Mouse (Mus musculus) CH12.LX (cell line): ENCODE data around the gene Nme3. TPM values are rescaled to one million over a fixed set of nuclear protein-coding genes. Genes with fewer than 3 reads are reported as not detected.

ENCODE experiments used
- DNase-seq: peaks from one replicate; pipeline ENCODE4 v3.0.0-alpha.2; 2013; ENCODE audit errors: extremely low read depth
- H3K27ac ChIP-seq: 2 replicates; pipeline ENCODE4 v1.5.1; 2012; ENCODE audit warnings: low read depth, mild to moderate bottlenecking, control low read depth, moderate library complexity; ENCODE audit not compliant: insufficient read depth
- H3K27me3 ChIP-seq: replicated peaks from 2 replicates; pipeline ENCODE3; 2012; ENCODE audit warnings: inconsistent platforms
- H3K36me3 ChIP-seq, 2 experiments: replicated peaks in 1 of 2; 2 replicates each; pipeline versions ENCODE3 to v1.6.1; 2012; ENCODE audit warnings: inconsistent platforms in 1 of 2, low read length in 1 of 2, mild to moderate bottlenecking in 1 of 2, mixed read lengths in 1 of 2, moderate library complexity in 1 of 2; ENCODE audit not compliant: control insufficient read depth in 1 of 2, insufficient read depth in 1 of 2
- H3K4me1 ChIP-seq, 2 experiments: 2 replicates each; pipeline ENCODE4 v1.6.1; 2012; ENCODE audit warnings: inconsistent platforms in 1 of 2, moderate library complexity in 1 of 2; ENCODE audit not compliant: insufficient read depth in 2 of 2, control insufficient read depth in 1 of 2
- H3K4me2 ChIP-seq: 2 replicates; pipeline ENCODE4 v1.6.1; 2012; ENCODE audit warnings: low read depth, mild to moderate bottlenecking, control low read depth; ENCODE audit not compliant: poor library complexity, insufficient read depth, severe bottlenecking
- H3K4me3 ChIP-seq, 3 experiments: fragments of 150-350 bp in 1 of 3; sonication (generic) in 1 of 3; replicated peaks in 1 of 3; 2 replicates each; pipeline versions ENCODE3 to v1.5.1; 2011 to 2012; ENCODE audit warnings: low read depth in 2 of 3, low read length in 2 of 3, mild to moderate bottlenecking in 2 of 3, moderate library complexity in 2 of 3, control low read depth in 1 of 3, improper control_type of control experiment in 1 of 3, inconsistent platforms in 1 of 3, mixed read lengths in 1 of 3; ENCODE audit not compliant: poor library complexity in 1 of 3
- H3K79me2 ChIP-seq: replicated peaks from 2 replicates; pipeline ENCODE4 v1.6.1; 2012; ENCODE audit warnings: mild to moderate bottlenecking, moderate library complexity; ENCODE audit not compliant: control insufficient read depth, poor library complexity, insufficient read depth, severe bottlenecking; ENCODE audit errors: extremely low read depth
- H3K9ac ChIP-seq: 2 replicates; pipeline ENCODE4 v1.6.1; 2012; ENCODE audit warnings: low read depth, mild to moderate bottlenecking, control low read depth, moderate library complexity; ENCODE audit not compliant: insufficient read depth
- H3K9me3 ChIP-seq: replicated peaks from 2 replicates; pipeline ENCODE3; 2012; ENCODE audit warnings: low read length, inconsistent platforms, mixed read lengths
- BHLHE40 ChIP-seq: IDR thresholded peaks from 2 replicates; pipeline ENCODE4 v1.6.1; 2011; ENCODE audit warnings: mild to moderate bottlenecking, low read depth, low read length, improper control_type of control experiment
- CHD1 ChIP-seq: IDR thresholded peaks from 2 replicates; pipeline ENCODE4 v1.6.1; 2012; ENCODE audit warnings: low read depth, low read length, improper control_type of control experiment, inconsistent platforms
- E2F4 ChIP-seq: IDR thresholded peaks from 2 replicates; pipeline ENCODE4 v1.6.1; 2011; ENCODE audit warnings: low read depth, low read length, improper control_type of control experiment; ENCODE audit not compliant: insufficient replicate concordance
- ELF1 ChIP-seq: IDR thresholded peaks from 2 replicates; pipeline ENCODE4 v1.6.1; 2014; ENCODE audit warnings: low read depth, mild to moderate bottlenecking, inconsistent platforms, low read length, improper control_type of control experiment
- EP300 ChIP-seq: IDR thresholded peaks from 2 replicates; pipeline ENCODE4 v1.6.1; 2011; ENCODE audit warnings: low read length, improper control_type of control experiment
- ETS1 ChIP-seq: conservative IDR thresholded peaks from 2 replicates; pipeline ENCODE4 v1.6.1; 2012; ENCODE audit warnings: low read depth, mild to moderate bottlenecking, inconsistent platforms, low read length, improper control_type of control experiment, moderate library complexity
- GABPA ChIP-seq: IDR thresholded peaks from 2 replicates; pipeline ENCODE4 v1.6.1; 2012; ENCODE audit warnings: low read depth, low read length, improper control_type of control experiment, inconsistent platforms; ENCODE audit not compliant: insufficient replicate concordance
- HCFC1 ChIP-seq: IDR thresholded peaks from 2 replicates; pipeline ENCODE4 v1.6.1; 2012; ENCODE audit warnings: low read depth, mild to moderate bottlenecking, inconsistent platforms, low read length, improper control_type of control experiment
- IRF4 ChIP-seq: IDR thresholded peaks from 2 replicates; pipeline ENCODE4 v1.6.1; 2014; ENCODE audit warnings: low read depth, mild to moderate bottlenecking, inconsistent platforms, low read length, improper control_type of control experiment
- JUN ChIP-seq: IDR thresholded peaks from 2 replicates; pipeline ENCODE4 v1.6.1; 2011; ENCODE audit warnings: low read depth, mild to moderate bottlenecking, low read length, improper control_type of control experiment, moderate library complexity; ENCODE audit not compliant: insufficient read depth
- KAT2A ChIP-seq: IDR thresholded peaks from 2 replicates; pipeline ENCODE4 v1.6.1; 2012; ENCODE audit warnings: low read length, improper control_type of control experiment, inconsistent platforms; ENCODE audit not compliant: insufficient replicate concordance
- MAFK ChIP-seq: IDR thresholded peaks from 2 replicates; pipeline ENCODE4 v1.6.1; 2011; ENCODE audit warnings: low read length, improper control_type of control experiment; ENCODE audit not compliant: insufficient replicate concordance
- MAX ChIP-seq: IDR thresholded peaks from 2 replicates; pipeline ENCODE4 v1.6.1; 2011; ENCODE audit warnings: low read length, improper control_type of control experiment
- MAZ ChIP-seq: IDR thresholded peaks from 2 replicates; pipeline ENCODE4 v1.6.1; 2012; ENCODE audit warnings: low read depth, mild to moderate bottlenecking, inconsistent platforms, low read length, improper control_type of control experiment, moderate library complexity
- MEF2A ChIP-seq: IDR thresholded peaks from 2 replicates; pipeline ENCODE4 v1.6.1; 2014; ENCODE audit warnings: low read depth, mild to moderate bottlenecking, inconsistent platforms, low read length, improper control_type of control experiment, borderline replicate concordance
- MXI1 ChIP-seq: IDR thresholded peaks from 2 replicates; pipeline ENCODE4 v1.6.1; 2011; ENCODE audit warnings: mild to moderate bottlenecking, low read depth, low read length, improper control_type of control experiment
- MYC ChIP-seq: IDR thresholded peaks from 2 replicates; pipeline ENCODE4 v1.6.1; 2011; ENCODE audit warnings: low read depth, mild to moderate bottlenecking, improper control_type of control experiment, low read length
- NRF1 ChIP-seq: IDR thresholded peaks from 2 replicates; pipeline ENCODE4 v1.6.1; 2014; ENCODE audit warnings: low read depth, mild to moderate bottlenecking, inconsistent platforms, low read length, improper control_type of control experiment, moderate library complexity
- PAX5 ChIP-seq: IDR thresholded peaks from 2 replicates; pipeline ENCODE4 v1.6.1; 2012; ENCODE audit warnings: low read length, inconsistent platforms, mixed read lengths
- POLR2AphosphoS2 ChIP-seq: IDR thresholded peaks from 2 replicates; pipeline ENCODE4 v1.6.1; 2011; ENCODE audit warnings: low read depth, low read length, improper control_type of control experiment
- RAD21 ChIP-seq: IDR thresholded peaks from 2 replicates; pipeline ENCODE4 v1.6.1; 2011; ENCODE audit warnings: low read depth, mild to moderate bottlenecking, low read length, improper control_type of control experiment, moderate library complexity
- RCOR1 ChIP-seq: conservative IDR thresholded peaks from 2 replicates; pipeline ENCODE4 v1.6.1; 2012; ENCODE audit warnings: low read depth, mild to moderate bottlenecking, inconsistent platforms, low read length, improper control_type of control experiment
- SMC3 ChIP-seq: IDR thresholded peaks from 2 replicates; pipeline ENCODE4 v1.6.1; 2011; ENCODE audit warnings: low read depth, low read length, improper control_type of control experiment
- TBP ChIP-seq: conservative IDR thresholded peaks from 2 replicates; pipeline ENCODE4 v1.6.1; 2011; ENCODE audit warnings: low read depth, low read length, improper control_type of control experiment
- TCF12 ChIP-seq: IDR thresholded peaks from 2 replicates; pipeline ENCODE4 v1.6.1; 2014; ENCODE audit warnings: low read depth, mild to moderate bottlenecking, inconsistent platforms, low read length, improper control_type of control experiment
- USF2 ChIP-seq: conservative IDR thresholded peaks from 2 replicates; pipeline ENCODE4 v1.6.1; 2011; ENCODE audit warnings: low read depth, low read length, improper control_type of control experiment
- ZC3H11A ChIP-seq: IDR thresholded peaks from 2 replicates; pipeline ENCODE4 v1.6.1; 2012; ENCODE audit warnings: low read depth, mild to moderate bottlenecking, inconsistent platforms, low read length, improper control_type of control experiment
- ZKSCAN1 ChIP-seq: IDR thresholded peaks from 2 replicates; pipeline ENCODE4 v1.6.1; 2012; ENCODE audit warnings: low read depth, inconsistent platforms, low read length, improper control_type of control experiment, borderline replicate concordance
- ZMIZ1 ChIP-seq: IDR thresholded peaks from 2 replicates; pipeline ENCODE4 v1.6.1; 2012; ENCODE audit warnings: low read depth, mild to moderate bottlenecking, inconsistent platforms, low read length, improper control_type of control experiment
- ZNF384 ChIP-seq: IDR thresholded peaks from 2 replicates; pipeline ENCODE4 v1.6.1; 2012; ENCODE audit warnings: low read depth, low read length, improper control_type of control experiment, inconsistent platforms
- dilution Hi-C: fragments of 300-500 bp; cut with MboI; formaldehyde crosslinking; loops from 2 replicates; pipeline ENCODE4 v1.14.3; 2020; ENCODE audit warnings: low sequenced_read_pairs; ENCODE audit not compliant: extremely low pct_unique_long_range_greater_than_20kb, extremely low pct_ligation_motif_present
- in situ Hi-C: fragments of 300-500 bp; cut with MboI; formaldehyde crosslinking; loops from 3 replicates; pipeline ENCODE4 v1.14.3; 2019; ENCODE audit warnings: low sequenced_read_pairs, low pct_ligation_motif_present, low pct_unique_long_range_greater_than_20kb, mixed read lengths
- polyA plus RNA-seq: library from polyadenylated mRNA; unstranded; fragments of >175 nt; gene quantifications from 2 replicates; pipeline ENCODE4 v1.2.1, GENCODE M21; 2012; ENCODE audit warnings: low read depth; ENCODE audit not compliant: insufficient read length
- total RNA-seq, 2 experiments: library from RNA; depleted of rRNA; stranded (reverse); fragments of 300-350 nt in 1 of 2; fragments of >200 nt in 1 of 2; gene quantifications; 2 replicates each; pipeline ENCODE4 v1.2.3; 2012 to 2014

Gene Nme3
- total and polyA plus RNA-seq, 3 experiments: 11.4 to 16.7 (median 13.8) TPM

GRCm38 (mm10) chr17:24907591-24907990 lies 11.3 kb downstream of the Nme3 start:
- H3K9ac ChIP-seq: no peak overlapping the region
- dilution Hi-C loops: no loop called here
- no peak for TF ChIP-seq MEF2A
- no peak for TF ChIP-seq MAFK
- no peak for TF ChIP-seq MAZ
- TF ChIP-seq E2F4: no peak
- no peak for TF ChIP-seq MXI1
- TF ChIP-seq ZKSCAN1: no peak
- no peak for TF ChIP-seq IRF4
- TF ChIP-seq BHLHE40: no peak
- TF ChIP-seq MAX: no peak
- no peak for TF ChIP-seq TCF12
- TF ChIP-seq MYC: no peak
- TF ChIP-seq ZC3H11A: no peak
- TF ChIP-seq USF2: no peak
- no peak for TF ChIP-seq NRF1
- no peak for TF ChIP-seq SMC3
- no peak for TF ChIP-seq RAD21
- TF ChIP-seq ETS1: no peak
- TF ChIP-seq CHD1: no peak
- TF ChIP-seq TBP: no peak
- TF ChIP-seq, all 38 proteins: peak for 0
- H3K27me3 ChIP-seq: no peaks in the 10 kb centered on the region
- H3K4me2 ChIP-seq: no peak overlapping the region
- H3K4me3 ChIP-seq: no peak overlapping the region
- in situ Hi-C loops: no loop called here
- no peak overlapping the region for H3K27ac ChIP-seq
- DNase-seq: no peak
- peaks cover 88 to 100% of the 10 kb centered on the region in 2 experiments for H3K36me3 ChIP-seq
- H3K9me3 ChIP-seq: no peaks in the 10 kb centered on the region
- no peaks in the 10 kb centered on the region for H3K79me2 ChIP-seq
- no peaks in the 10 kb centered on the region for H3K4me1 ChIP-seq

GRCm38 (mm10) chr17:24913984-24914383 lies 17.7 kb downstream of the Nme3 start:
- Histone ChIP-seq H3K27me3 (no peaks in the 10 kb centered on the region), H3K27ac (no peak overlapping the region), H3K4me1 (no peaks in the 10 kb centered on the region), H3K4me2 (no peak overlapping the region), H3K9me3 (no peaks in the 10 kb centered on the region), H3K4me3 (no peak overlapping the region), H3K36me3 (peaks cover 80 to 99% of the 10 kb centered on the region in 2 experiments), H3K79me2 (no peaks in the 10 kb centered on the region), H3K9ac (no peak overlapping the region)
- DNase-seq: no peak
- TF ChIP-seq ELF1 (no peak), PAX5 (no peak), ETS1 (no peak), SMC3 (no peak), ZNF384 (no peak), HCFC1 (no peak), ZMIZ1 (no peak), NRF1 (no peak), JUN (no peak), POLR2AphosphoS2 (no peak), MEF2A (no peak), GABPA (no peak), EP300 (no peak), MAZ (no peak), KAT2A (no peak), RCOR1 (no peak), E2F4 (no peak)
- in situ Hi-C loops (no loop called here), dilution Hi-C loops (no loop called here)
